Mouse (Mus musculus) WW6 (cell line): ENCODE measurements at regions not wholly inside any gene's neighbourhood (a gene's known extent, or its start where the extent isn't known, plus 50 kb on each side); places are given as distances from the start of the nearest gene placed in this dataset.

Experiments
- DNase-seq: peaks from one replicate; pipeline ENCODE4 v3.0.0-alpha.2; 2013; ENCODE audit warnings: low read depth, low spot score

- no peak for DNase-seq
Measured at GRCm38 (mm10) chr10:118622916-118623315, 182.1 kb downstream of the Ifng start.

GRCm38 (mm10) chr10:118624368-118624767 lies 183.5 kb downstream of the Ifng start:
- DNase-seq: no peak

- DNase-seq: no peak
Measured at GRCm38 (mm10) chr10:118628000-118628399, 187.2 kb downstream of the Ifng start.

- no peak for DNase-seq
Measured at GRCm38 (mm10) chr10:118629360-118630040, 188.7 kb downstream of the Ifng start.

GRCm38 (mm10) chr10:118631786-118632185 lies 190.9 kb downstream of the Ifng start:
- DNase-seq: no peak

GRCm38 (mm10) chr10:118632187-118632586 lies 191.3 kb downstream of the Ifng start:
- no peak for DNase-seq

GRCm38 (mm10) chr10:118633429-118633828 lies 192.6 kb downstream of the Ifng start:
- DNase-seq: no peak

- no peak for DNase-seq
Measured at GRCm38 (mm10) chr10:118639097-118639496, 198.3 kb downstream of the Ifng start.

GRCm38 (mm10) chr10:118640121-118640809 lies 199.4 kb downstream of the Ifng start:
- DNase-seq: no peak

GRCm38 (mm10) chr10:118640810-118641427 lies 200.1 kb downstream of the Ifng start:
- no peak for DNase-seq

GRCm38 (mm10) chr10:118643622-118644021 lies 202.8 kb downstream of the Ifng start:
- DNase-seq: no peak

- DNase-seq: no peak
Measured at GRCm38 (mm10) chr10:118648111-118648510, 207.3 kb downstream of the Ifng start.

- DNase-seq: no peak
Measured at GRCm38 (mm10) chr10:118656561-118656960, 213.4 kb downstream of the Dyrk2 start.

- no peak for DNase-seq
Measured at GRCm38 (mm10) chr10:118666009-118666408, 204.0 kb downstream of the Dyrk2 start.

GRCm38 (mm10) chr10:118675816-118676465 lies 194.1 kb downstream of the Dyrk2 start:
- DNase-seq: no peak

GRCm38 (mm10) chr10:118678750-118679418 lies 191.1 kb downstream of the Dyrk2 start:
- DNase-seq: no peak

GRCm38 (mm10) chr10:118679507-118679906 lies 190.5 kb downstream of the Dyrk2 start:
- DNase-seq: no peak

- DNase-seq: no peak
Measured at GRCm38 (mm10) chr10:118680896-118681295, 189.1 kb downstream of the Dyrk2 start.

GRCm38 (mm10) chr10:118683356-118683755 lies 186.7 kb downstream of the Dyrk2 start:
- no peak for DNase-seq

GRCm38 (mm10) chr10:118699292-118699691 lies 170.7 kb downstream of the Dyrk2 start:
- no peak for DNase-seq

- no peak for DNase-seq
Measured at GRCm38 (mm10) chr10:118700115-118700514, 169.9 kb downstream of the Dyrk2 start.

- no peak for DNase-seq
Measured at GRCm38 (mm10) chr10:118706020-118706419, 164.0 kb downstream of the Dyrk2 start.
